Mouse (Mus musculus) spleen, adult 2 months (tissue): Measurements from ENCODE around the gene Frmd8. TPM values are rescaled to one million over a fixed set of nuclear protein-coding genes. Genes with fewer than 3 reads are reported as not detected.

Source experiments
- DNase-seq, 2 experiments: peaks; one replicate each; pipeline versions ENCODE4 v3.0.0 to v3.0.0-alpha.2; 2012 to 2021; ENCODE audit warnings: low spot score in 2 of 2, low read depth in 1 of 2
- H3K27ac ChIP-seq: fragments of 200-500 bp; 2 replicates; pipeline ENCODE4 v1.5.1; 2012; ENCODE audit warnings: low read length, inconsistent platforms; ENCODE audit not compliant: insufficient read depth
- H3K27me3 ChIP-seq: fragments of 200-500 bp; 2 replicates; pipeline ENCODE4 v1.6.1; 2012; ENCODE audit warnings: mild to moderate bottlenecking, moderate library complexity, low read length, inconsistent platforms; ENCODE audit not compliant: control insufficient read depth, insufficient read depth
- H3K36me3 ChIP-seq: fragments of 200-500 bp; 2 replicates; pipeline ENCODE4 v1.6.1; 2012; ENCODE audit warnings: mild to moderate bottlenecking, low read length, inconsistent platforms; ENCODE audit not compliant: control insufficient read depth, insufficient read depth
- H3K4me1 ChIP-seq: fragments of 200-500 bp; 2 replicates; pipeline ENCODE4 v1.6.1; 2011; ENCODE audit warnings: inconsistent platforms; ENCODE audit not compliant: control insufficient read depth, insufficient read depth, insufficient read length
- H3K4me3 ChIP-seq: fragments of 200-500 bp; 2 replicates; pipeline ENCODE4 v1.5.1; 2011; ENCODE audit warnings: mild to moderate bottlenecking, inconsistent platforms; ENCODE audit not compliant: insufficient read depth, insufficient read length; ENCODE audit errors: extremely low read depth
- CTCF ChIP-seq: fragments of 200-500 bp; IDR thresholded peaks from 2 replicates; pipeline ENCODE4 v1.5.1; 2011; ENCODE audit warnings: mild to moderate bottlenecking, inconsistent platforms; ENCODE audit not compliant: insufficient read depth, insufficient read length, insufficient replicate concordance; ENCODE audit errors: extremely low read depth
- POLR2A ChIP-seq: fragments of 200-500 bp; IDR thresholded peaks from 2 replicates; pipeline ENCODE4 v1.6.1; 2011; ENCODE audit warnings: low read depth, low read length, inconsistent platforms
- WGBS: fragments of 180-500 bp; shearing (Covaris S2); methylation state at CpG from one replicate; pipeline ENCODE4 v1.1.7; 2018; 5-methylcytosine and 5-hydroxymethylcytosine counted together
- polyA plus RNA-seq: library from polyadenylated mRNA; depleted of rRNA; stranded (reverse); fragments of >200 nt; gene quantifications from 2 replicates; pipeline ENCODE4 v1.2.3, GENCODE M21; 2012

Gene Frmd8
- polyA plus RNA-seq, 1 experiment, result 42.3 TPM

GRCm38 (mm10) chr19:5825901-5826730 lies 49.0 kb downstream of the Frmd8 start:
- WGBS, result 90% methylated on average over 5 of the region's 5 CpGs
- no peak overlapping the region for H3K27ac ChIP-seq

GRCm38 (mm10) chr19:5824826-5825617 lies 50.1 kb downstream of the Frmd8 start:
- Histone ChIP-seq H3K36me3 (peaks cover 12% of the 10 kb centered on the region; the same call in 1 of the 2 replicates), H3K27ac (no peak overlapping the region), H3K4me3 (no peak overlapping the region), H3K4me1 (no peaks in the 10 kb centered on the region; the same call in 1 of the 2 replicates), H3K27me3 (no peaks in the 10 kb centered on the region)
- 89% methylated on average over 10 of the region's 10 CpGs for WGBS
- no peak for DNase-seq
- TF ChIP-seq POLR2A (no peak), CTCF (no peak)

More at GRCm38 (mm10) chr19:5825901-5826730, 49.0 kb downstream of the Frmd8 start:
- H3K36me3 ChIP-seq, result peaks cover 14% of the 10 kb centered on the region; the same call in 1 of the 2 replicates
- no peaks in the 10 kb centered on the region for H3K27me3 ChIP-seq
- no peaks in the 10 kb centered on the region; the same call in 1 of the 2 replicates for H3K4me1 ChIP-seq
- H3K4me3 ChIP-seq, result no peak overlapping the region
- DNase-seq, result no peak
- TF ChIP-seq POLR2A, result no peak
- TF ChIP-seq CTCF, result no peak

GRCm38 (mm10) chr19:5824043-5824825 lies 50.8 kb downstream of the Frmd8 start:
- no peak for DNase-seq
- no peak overlapping the region for H3K27ac ChIP-seq
- TF ChIP-seq POLR2A (no peak), CTCF (no peak)

GRCm38 (mm10) chr19:5823266-5823839 lies 51.7 kb downstream of the Frmd8 start:
- H3K4me3 ChIP-seq, result no peak overlapping the region
- WGBS, result 32% methylated on average over 9 of the region's 9 CpGs
- peaks cover 11% of the 10 kb centered on the region; the same call in 1 of the 2 replicates for H3K36me3 ChIP-seq
- no peak for TF ChIP-seq POLR2A
- no peak for TF ChIP-seq CTCF
- no peaks in the 10 kb centered on the region for H3K27me3 ChIP-seq
- peaks cover 1% of the 10 kb centered on the region; the same call in 1 of the 2 replicates for H3K4me1 ChIP-seq
- no peak for DNase-seq
- H3K27ac ChIP-seq, result 0 out of 2 replicates have a peak overlapping the region, but pooled peaks have one; percentile 4

More at GRCm38 (mm10) chr19:5824043-5824825, 50.8 kb downstream of the Frmd8 start:
- Histone ChIP-seq H3K27me3 (no peaks in the 10 kb centered on the region), H3K4me3 (no peak overlapping the region), H3K4me1 (no peaks in the 10 kb centered on the region; the same call in 1 of the 2 replicates), H3K36me3 (peaks cover 11% of the 10 kb centered on the region; the same call in 1 of the 2 replicates)
- 75% methylated on average over 22 of the region's 22 CpGs for WGBS

- no peak overlapping the region for H3K4me3 ChIP-seq
- H3K27ac ChIP-seq, result no peak overlapping the region
- H3K36me3 ChIP-seq, result peaks cover 11% of the 10 kb centered on the region; the same call in 1 of the 2 replicates
- no peak for TF ChIP-seq CTCF
- TF ChIP-seq POLR2A, result no peak
- no peaks in the 10 kb centered on the region for H3K27me3 ChIP-seq
- peaks cover 5% of the 10 kb centered on the region; the same call in 1 of the 2 replicates for H3K4me1 ChIP-seq
- 75% methylated on average over 7 of the region's 7 CpGs for WGBS
- no peak for DNase-seq
These were observed 52.3 kb downstream of the Frmd8 start for GRCm38 (mm10) chr19:5822834-5823205.
